Mouse (Mus musculus) ovary, postnatal 14 days (tissue): ENCODE measurements around the gene Vps51.

Experiments
- DNase-seq: peaks from one replicate; pipeline ENCODE4 v3.0.0; 2022; ENCODE audit warnings: low spot score

The Vps51 gene

GRCm38 (mm10) chr19:6076564-6077393 lies at the start of gene Vps51:
Vps51 (minus strand) TSS chr19:6077231.
- DNase-seq = peak; percentile 80

GRCm38 (mm10) chr19:6126289-6126688 lies 49.3 kb upstream of the Vps51 start:
- peak; percentile 49 for DNase-seq

- DNase-seq = no peak
Observed at GRCm38 (mm10) chr19:6124898-6125297, 47.9 kb upstream of the Vps51 start.

- DNase-seq = no peak
Observed at GRCm38 (mm10) chr19:6123330-6123729, 46.3 kb upstream of the Vps51 start.

GRCm38 (mm10) chr19:6121761-6122160 lies 44.7 kb upstream of the Vps51 start:
- no peak for DNase-seq

- no peak for DNase-seq
Observed at GRCm38 (mm10) chr19:6118677-6119185, 41.7 kb upstream of the Vps51 start.

- peak; percentile 79 for DNase-seq
Observed at GRCm38 (mm10) chr19:6117986-6118676, 41.1 kb upstream of the Vps51 start, which contains the start of gene Sac3d1. Sac3d1 (minus strand) TSS chr19:6118650.

GRCm38 (mm10) chr19:6117346-6117985 lies 40.4 kb upstream of the Vps51 start:
- no peak for DNase-seq

GRCm38 (mm10) chr19:6116113-6116850 lies 39.3 kb upstream of the Vps51 start:
- no peak for DNase-seq

GRCm38 (mm10) chr19:6113116-6113515 lies 36.1 kb upstream of the Vps51 start:
- no peak for DNase-seq

GRCm38 (mm10) chr19:6105586-6105985 lies 28.6 kb upstream of the Vps51 start, which contains the start of gene Naaladl1:
Naaladl1 (plus strand) TSS chr19:6105782.
- no peak for DNase-seq

GRCm38 (mm10) chr19:6104476-6104875 lies 27.4 kb upstream of the Vps51 start:
- no peak for DNase-seq

GRCm38 (mm10) chr19:6102169-6102853 lies 25.3 kb upstream of the Vps51 start:
- no peak for DNase-seq

GRCm38 (mm10) chr19:6101186-6101585 lies 24.2 kb upstream of the Vps51 start:
- DNase-seq = no peak

GRCm38 (mm10) chr19:6097847-6098246 lies 20.8 kb upstream of the Vps51 start:
- no peak for DNase-seq

- no peak for DNase-seq
Observed at GRCm38 (mm10) chr19:6094119-6094518, 17.1 kb upstream of the Vps51 start, which contains the start of gene AC131692.1. AC131692.1 (plus strand) TSS chr19:6094419.

GRCm38 (mm10) chr19:6088841-6089240 lies 11.8 kb upstream of the Vps51 start:
- DNase-seq = no peak

- no peak for DNase-seq
Observed at GRCm38 (mm10) chr19:6085417-6085879, 8.4 kb upstream of the Vps51 start.

GRCm38 (mm10) chr19:6084478-6085248 lies 7.6 kb upstream of the Vps51 start, which contains the start of the genes Zfpl1 and Cdca5:
Zfpl1 (minus strand) TSS chr19:6084956.
Cdca5 (plus strand) TSS chr19:6084983.
- peak; percentile 95 for DNase-seq

GRCm38 (mm10) chr19:6082156-6082555 lies 5.1 kb upstream of the Vps51 start, which contains the start of gene Gm28374:
Gm28374 (minus strand) TSS chr19:6082256.
- DNase-seq = no peak
